Mouse (Mus musculus) stomach, embryonic 16.5 days (tissue): ENCODE data around the gene Src. TPM values are rescaled to one million over a fixed set of nuclear protein-coding genes. Genes with fewer than 3 reads are reported as not detected.

Experiments
- ATAC-seq: fragments of 200-750 bp; cut with Nextera tagmentation; 2 replicates; pipeline ENCODE4 v1.8.0; 2017; ENCODE audit warnings: moderate number of reproducible peaks, moderate TSS enrichment; ENCODE audit not compliant: insufficient read depth, low FRiP score
- H3K27ac ChIP-seq: fragments of 300-500 bp; sonication (generic); 2 replicates; pipeline ENCODE4 v1.5.1; 2014; ENCODE audit warnings: low read length
- H3K27me3 ChIP-seq: fragments of 300-500 bp; sonication (generic); 2 replicates; pipeline ENCODE4 v1.6.1; 2014; ENCODE audit warnings: low read length, control low read depth, mixed read lengths; ENCODE audit not compliant: control insufficient read depth, insufficient read depth
- H3K36me3 ChIP-seq: fragments of 300-500 bp; sonication (generic); 2 replicates; pipeline ENCODE4 v1.6.1; 2014; ENCODE audit warnings: low read length; ENCODE audit not compliant: control insufficient read depth, insufficient read depth
- H3K4me1 ChIP-seq: fragments of 300-500 bp; sonication (generic); 2 replicates; pipeline ENCODE4 v1.6.1; 2014; ENCODE audit warnings: low read length, control low read depth, mixed read lengths; ENCODE audit not compliant: control insufficient read depth, insufficient read depth
- H3K4me2 ChIP-seq: fragments of 300-500 bp; sonication (generic); 2 replicates; pipeline ENCODE4 v1.6.1; 2014; ENCODE audit warnings: low read depth, low read length, mixed read lengths
- H3K4me3 ChIP-seq: fragments of 300-500 bp; sonication (generic); replicated peaks from 2 replicates; pipeline ENCODE4 v1.5.1; 2014; ENCODE audit warnings: mild to moderate bottlenecking, low read length
- H3K9ac ChIP-seq: fragments of 300-500 bp; sonication (generic); 2 replicates; pipeline ENCODE4 v1.6.1; 2014; ENCODE audit warnings: low read length
- H3K9me3 ChIP-seq: fragments of 300-500 bp; sonication (generic); replicated peaks from 2 replicates; pipeline ENCODE4 v1.6.1; 2016; ENCODE audit warnings: low read length, control low read depth; ENCODE audit not compliant: control insufficient read depth
- WGBS: fragments of 180-500 bp; shearing (Covaris S2); extraction: QIAGEN DNeasy Blood & Tissue Kit; methylation state at CpG from one replicate; pipeline ENCODE4 v1.1.7; 2014; 5-methylcytosine and 5-hydroxymethylcytosine counted together
- polyA plus RNA-seq: library from polyadenylated mRNA; unstranded; fragments of >200 nt; fragmentation: Nextera tagmentation; extraction: Ambion mirVana; gene quantifications from 2 replicates; pipeline ENCODE4 v1.2.1, GENCODE M21; 2015

The Src gene
- polyA plus RNA-seq, 1 experiment from 2014 or later = 14.7 TPM

- H3K27ac ChIP-seq = no peak overlapping the region
- H3K9me3 ChIP-seq = peaks cover 4% of the 10 kb centered on the region; the same call in 1 of the 2 replicates
- H3K36me3 ChIP-seq = peaks cover 17% of the 10 kb centered on the region
- H3K4me3 ChIP-seq = no peak overlapping the region
- no peak for ATAC-seq
- 0 out of 2 replicates have a peak, but pooled peaks cover 3% of the 10 kb centered on the region for H3K4me1 ChIP-seq
- H3K27me3 ChIP-seq = no peaks in the 10 kb centered on the region
- WGBS = 87% methylated on average over 2 of the region's 2 CpGs
- H3K4me2 ChIP-seq = no peak overlapping the region
- H3K9ac ChIP-seq = no peak overlapping the region
These were observed 17.0 kb upstream of the Src start for GRCm38 (mm10) chr2:157401261-157401660.

DNA sequence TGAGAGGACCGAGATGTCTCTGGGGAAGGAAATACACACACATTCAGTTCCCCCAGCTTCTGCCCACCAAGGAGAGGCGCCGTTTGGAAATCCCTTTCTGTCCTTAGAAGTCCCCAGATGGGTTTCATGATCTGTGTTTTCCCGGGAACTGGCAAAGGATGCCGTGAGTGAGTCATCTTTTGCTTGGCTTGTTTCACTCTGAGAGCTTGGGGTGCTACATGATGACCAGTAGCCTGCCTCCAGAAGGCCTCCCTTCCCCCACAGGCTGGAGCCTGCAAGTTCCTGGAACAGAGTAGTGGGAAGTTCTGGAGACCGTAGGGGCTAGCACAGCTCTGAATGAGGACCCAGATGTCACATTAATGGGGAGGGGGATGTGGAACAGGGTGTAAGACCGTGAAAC, 10.6 kb upstream of the Src start:
- no peak; the same call in 1 of the 2 replicates for ATAC-seq
- Histone ChIP-seq H3K9ac (no peak overlapping the region), H3K27me3 (no peaks in the 10 kb centered on the region), H3K4me3 (no peak overlapping the region), H3K4me2 (no peak overlapping the region), H3K9me3 (no peaks in the 10 kb centered on the region), H3K27ac (no peak overlapping the region), H3K4me1 (no peaks in the 10 kb centered on the region), H3K36me3 (no peaks in the 10 kb centered on the region)
- WGBS = 75% methylated on average over 7 of the region's 7 CpGs

GRCm38 (mm10) chr2:157409793-157410533, 8.3 kb upstream of the Src start:
- Histone ChIP-seq H3K9me3 (no peaks in the 10 kb centered on the region), H3K36me3 (no peaks in the 10 kb centered on the region), H3K4me3 (no peak overlapping the region), H3K4me2 (no peak overlapping the region), H3K27ac (no peak overlapping the region), H3K27me3 (no peaks in the 10 kb centered on the region), H3K9ac (no peak overlapping the region), H3K4me1 (no peaks in the 10 kb centered on the region)
- WGBS = 74% methylated on average over 12 of the region's 12 CpGs
- ATAC-seq = no peak

DNA sequence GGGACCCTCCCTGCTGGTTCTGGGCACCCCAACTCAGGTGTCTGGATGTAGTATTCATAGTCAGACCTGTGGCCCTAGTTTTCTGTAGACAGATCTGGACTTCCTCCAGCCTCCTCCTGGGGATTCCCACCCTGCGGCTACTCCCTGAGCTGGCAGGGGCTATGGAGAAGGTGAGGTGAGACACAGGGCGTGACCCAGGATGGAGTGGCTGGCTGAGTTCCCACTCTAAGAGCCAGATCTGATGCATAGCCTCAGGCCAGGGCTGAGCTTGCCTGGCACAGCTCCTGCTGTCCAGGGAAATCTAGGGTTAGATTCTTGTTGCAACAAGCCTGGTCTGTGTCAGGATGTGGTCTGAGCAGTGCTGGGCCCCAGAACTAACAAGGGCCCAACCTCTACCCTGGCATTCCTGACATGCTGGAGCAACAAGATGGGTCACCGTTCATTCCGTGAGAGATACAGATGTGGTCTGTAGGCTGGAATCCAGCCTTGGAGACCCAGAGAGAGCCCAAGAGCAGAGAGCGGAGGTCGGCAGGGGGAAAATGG, 7.0 kb upstream of the Src start:
- Histone ChIP-seq H3K27ac (peak overlapping the region; percentile 14; the same call in 1 of the 2 replicates), H3K9me3 (no peaks in the 10 kb centered on the region), H3K36me3 (no peaks in the 10 kb centered on the region), H3K27me3 (no peaks in the 10 kb centered on the region), H3K9ac (no peak overlapping the region), H3K4me3 (no peak overlapping the region), H3K4me1 (no peaks in the 10 kb centered on the region), H3K4me2 (no peak overlapping the region)
- no peak; the same call in 1 of the 2 replicates for ATAC-seq
- 75% methylated on average over 6 of the region's 6 CpGs for WGBS

- no peaks in the 10 kb centered on the region; the same call in 1 of the 2 replicates for H3K4me1 ChIP-seq
- no peaks in the 10 kb centered on the region for H3K9me3 ChIP-seq
- no peak overlapping the region for H3K9ac ChIP-seq
- H3K36me3 ChIP-seq = no peaks in the 10 kb centered on the region
- 43% methylated on average over 7 of the region's 7 CpGs for WGBS
- no peak overlapping the region for H3K27ac ChIP-seq
- no peak overlapping the region for H3K4me3 ChIP-seq
- ATAC-seq = no peak
- no peak overlapping the region for H3K4me2 ChIP-seq
- H3K27me3 ChIP-seq = no peaks in the 10 kb centered on the region
These were observed 5.7 kb upstream of the Src start for GRCm38 (mm10) chr2:157412497-157412896.

GRCm38 (mm10) chr2:157417229-157417628, 1.0 kb upstream of the Src start:
- H3K9ac ChIP-seq = no peak overlapping the region
- ATAC-seq = no peak
- 73% methylated on average over 6 of the region's 6 CpGs for WGBS
- H3K4me2 ChIP-seq = no peak overlapping the region
- H3K4me1 ChIP-seq = peaks cover 8% of the 10 kb centered on the region
- H3K4me3 ChIP-seq = no peak overlapping the region
- H3K27ac ChIP-seq = no peak overlapping the region
- no peaks in the 10 kb centered on the region for H3K36me3 ChIP-seq
- H3K27me3 ChIP-seq = no peaks in the 10 kb centered on the region
- no peaks in the 10 kb centered on the region for H3K9me3 ChIP-seq

- Histone ChIP-seq H3K36me3 (no peaks in the 10 kb centered on the region), H3K27me3 (no peaks in the 10 kb centered on the region), H3K4me2 (no peak overlapping the region), H3K9ac (no peak overlapping the region), H3K4me3 (no peak overlapping the region), H3K4me1 (peaks cover 22% of the 10 kb centered on the region), H3K27ac (no peak overlapping the region), H3K9me3 (no peaks in the 10 kb centered on the region)
- WGBS = 7% methylated on average over 7 of the region's 7 CpGs
- ATAC-seq = no peak
These were observed 396 bp downstream of the Src start for GRCm38 (mm10) chr2:157418609-157419071.

GRCm38 (mm10) chr2:157419506-157419905, 1.3 kb downstream of the Src start:
- no peak overlapping the region for H3K27ac ChIP-seq
- ATAC-seq = no peak
- no peaks in the 10 kb centered on the region for H3K27me3 ChIP-seq
- H3K9ac ChIP-seq = no peak overlapping the region
- no peak overlapping the region for H3K4me3 ChIP-seq
- H3K36me3 ChIP-seq = no peaks in the 10 kb centered on the region
- H3K4me2 ChIP-seq = no peak overlapping the region
- peaks cover 23% of the 10 kb centered on the region for H3K4me1 ChIP-seq
- no peaks in the 10 kb centered on the region for H3K9me3 ChIP-seq

DNA sequence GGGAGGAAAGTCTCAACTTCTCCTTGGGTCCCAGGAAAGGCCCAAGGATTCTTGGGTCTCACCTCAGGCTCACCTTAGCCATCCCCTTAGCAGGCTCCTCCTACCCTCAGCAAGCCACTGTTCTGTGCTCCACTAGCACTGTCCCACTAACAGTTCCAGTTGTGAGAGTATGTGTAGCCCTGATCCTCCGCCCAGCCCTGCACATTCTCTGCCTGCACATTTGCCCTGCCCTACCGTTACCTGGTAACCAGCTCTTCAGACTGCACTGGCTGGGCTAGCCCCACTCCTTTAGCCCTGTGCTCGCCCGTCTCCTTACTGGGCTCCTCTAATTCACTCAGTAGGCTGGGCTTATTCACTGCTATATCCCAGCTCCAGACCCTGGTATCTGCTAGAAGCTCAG, 2.2 kb downstream of the Src start:
- 70% methylated on average over 4 of the region's 4 CpGs for WGBS
- no peak overlapping the region for H3K4me2 ChIP-seq
- peaks cover 27% of the 10 kb centered on the region for H3K4me1 ChIP-seq
- ATAC-seq = no peak; the same call in 1 of the 2 replicates
- H3K27me3 ChIP-seq = no peaks in the 10 kb centered on the region
- no peak overlapping the region for H3K4me3 ChIP-seq
- H3K9ac ChIP-seq = no peak overlapping the region
- H3K9me3 ChIP-seq = no peaks in the 10 kb centered on the region
- no peak overlapping the region for H3K27ac ChIP-seq
- no peaks in the 10 kb centered on the region for H3K36me3 ChIP-seq
